Mouse (Mus musculus) cortical plate, adult 2 months (tissue): ENCODE measurements around the gene Fam124a.

ENCODE experiments used
- CTCF ChIP-seq: fragments of 200-500 bp; IDR thresholded peaks from 2 replicates; pipeline ENCODE4 v1.5.1; 2011; ENCODE audit warnings: mild to moderate bottlenecking, control low read depth, low read length; ENCODE audit not compliant: insufficient read depth; ENCODE audit errors: extremely low read depth
- POLR2A ChIP-seq: fragments of 200-500 bp; IDR thresholded peaks from 2 replicates; pipeline ENCODE4 v1.6.1; 2011; ENCODE audit warnings: mild to moderate bottlenecking, low read length, control low read depth; ENCODE audit not compliant: insufficient read depth; ENCODE audit errors: extremely low read depth

DNA sequence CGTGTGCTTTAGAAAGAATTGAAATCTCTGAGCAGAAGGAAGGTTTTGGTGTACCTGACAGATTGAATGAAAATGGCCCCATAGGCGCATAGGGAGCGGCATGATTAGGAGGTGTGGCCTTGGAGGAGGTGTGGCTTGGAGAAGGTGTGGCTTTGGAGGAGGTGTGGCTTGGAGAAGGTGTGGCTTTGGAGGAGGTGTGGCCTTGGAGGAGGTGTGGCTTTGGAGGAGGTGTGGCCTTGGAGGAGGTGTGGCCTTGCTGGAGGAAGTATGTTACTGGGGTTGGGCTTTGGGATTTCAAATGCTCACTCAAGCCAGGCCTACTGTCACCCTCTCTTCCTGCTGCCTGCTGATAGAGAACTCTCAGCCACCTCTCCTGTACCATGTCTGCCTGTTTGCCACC is 25.4 kb downstream of the Fam124a start:
- TF ChIP-seq CTCF (no peak), POLR2A (no peak)
